Mouse (Mus musculus): ENCODE results near the gene Gm40193. TPM values are rescaled to one million over a fixed set of nuclear protein-coding genes. Genes with fewer than 3 reads are reported as not detected.

Gene Gm40193
- polyA plus RNA-seq, 1 experiment from 2014 or later = not detected

Other genes starting within 250 kb of the Gm40193 start
- gene Alox12e, start 210.3 kb downstream of the Gm40193 start, polyA plus RNA-seq (2015; fragmentation: Nextera tagmentation; extraction: Ambion mirVana) = not detected in 2 replicates
- 0.09 and 0.18 TPM in 2 replicates for gene Alox15, start 180.9 kb downstream of the Gm40193 start, polyA plus RNA-seq (2015; fragmentation: Nextera tagmentation; extraction: Ambion mirVana)
- 33.0 and 35.0 TPM in 2 replicates for gene Pelp1, start 122.9 kb downstream of the Gm40193 start, polyA plus RNA-seq (2015; fragmentation: Nextera tagmentation; extraction: Ambion mirVana)
- gene Arrb2, start 100.3 kb downstream of the Gm40193 start, polyA plus RNA-seq (2015; fragmentation: Nextera tagmentation; extraction: Ambion mirVana) = 52.6 and 58.9 TPM in 2 replicates
- 44.1 and 45.9 TPM in 2 replicates for gene Med11, start 81.0 kb downstream of the Gm40193 start, polyA plus RNA-seq (2015; fragmentation: Nextera tagmentation; extraction: Ambion mirVana)
- gene Zmynd15, start 73.5 kb downstream of the Gm40193 start, polyA plus RNA-seq (2015; fragmentation: Nextera tagmentation; extraction: Ambion mirVana) = 0.35 and 0.49 TPM in 2 replicates
- 1.7 and 2.6 TPM in 2 replicates for gene Cxcl16, start 73.0 kb downstream of the Gm40193 start, polyA plus RNA-seq (2015; fragmentation: Nextera tagmentation; extraction: Ambion mirVana)
- gene Tm4sf5, start 27.7 kb downstream of the Gm40193 start, polyA plus RNA-seq (2015; fragmentation: Nextera tagmentation; extraction: Ambion mirVana) = 6.1 and 6.2 TPM in 2 replicates
- gene Vmo1, start 18.3 kb downstream of the Gm40193 start, polyA plus RNA-seq (2015; fragmentation: Nextera tagmentation; extraction: Ambion mirVana) = 0.45 TPM in 1 of 2 replicates, not detected in the other
- 0.29 TPM in 1 of 2 replicates, not detected in the other for gene Gltpd2, start 13.7 kb downstream of the Gm40193 start, polyA plus RNA-seq (2015; fragmentation: Nextera tagmentation; extraction: Ambion mirVana)
- gene Psmb6, start 7.6 kb downstream of the Gm40193 start, polyA plus RNA-seq (2015; fragmentation: Nextera tagmentation; extraction: Ambion mirVana) = 719 and 737 TPM in 2 replicates
- gene Pld2, start 7.1 kb upstream of the Gm40193 start, polyA plus RNA-seq (2015; fragmentation: Nextera tagmentation; extraction: Ambion mirVana) = 17.9 and 19.6 TPM in 2 replicates
- 16.7 and 18.2 TPM in 2 replicates for gene Mink1, start 29.9 kb upstream of the Gm40193 start, polyA plus RNA-seq (2015; fragmentation: Nextera tagmentation; extraction: Ambion mirVana)
- gene 4930544D05Rik, start 82.9 kb upstream of the Gm40193 start, polyA plus RNA-seq (2015; fragmentation: Nextera tagmentation; extraction: Ambion mirVana) = not detected in 2 replicates
- gene Chrne, start 86.3 kb upstream of the Gm40193 start, polyA plus RNA-seq (2015; fragmentation: Nextera tagmentation; extraction: Ambion mirVana) = not detected in 2 replicates
- gene Gp1ba, start 106.2 kb upstream of the Gm40193 start, polyA plus RNA-seq (2015; fragmentation: Nextera tagmentation; extraction: Ambion mirVana) = 0.12 and 0.21 TPM in 2 replicates
- gene Rnf167, start 114.3 kb upstream of the Gm40193 start, polyA plus RNA-seq (2015; fragmentation: Nextera tagmentation; extraction: Ambion mirVana) = 105 TPM in 2 replicates
- gene Slc25a11, start 114.5 kb upstream of the Gm40193 start, polyA plus RNA-seq (2015; fragmentation: Nextera tagmentation; extraction: Ambion mirVana) = 171 and 174 TPM in 2 replicates
- 617 and 632 TPM in 2 replicates for gene Pfn1, start 121.7 kb upstream of the Gm40193 start, polyA plus RNA-seq (2015; fragmentation: Nextera tagmentation; extraction: Ambion mirVana)
- 6.0 and 8.1 TPM in 2 replicates for gene Eno3, start 124.3 kb upstream of the Gm40193 start, polyA plus RNA-seq (2015; fragmentation: Nextera tagmentation; extraction: Ambion mirVana)
- gene Spag7, start 136.5 kb upstream of the Gm40193 start, polyA plus RNA-seq (2015; fragmentation: Nextera tagmentation; extraction: Ambion mirVana) = 151 and 157 TPM in 2 replicates
- 22.1 and 22.4 TPM in 2 replicates for gene Camta2, start 155.2 kb upstream of the Gm40193 start, polyA plus RNA-seq (2015; fragmentation: Nextera tagmentation; extraction: Ambion mirVana)
- gene Inca1, start 167.2 kb upstream of the Gm40193 start, polyA plus RNA-seq (2015; fragmentation: Nextera tagmentation; extraction: Ambion mirVana) = 1.2 and 1.5 TPM in 2 replicates
- 1.3 and 1.5 TPM in 2 replicates for gene Kif1c, start 167.6 kb upstream of the Gm40193 start, polyA plus RNA-seq (2015; fragmentation: Nextera tagmentation; extraction: Ambion mirVana)
- gene Zfp3, start 231.3 kb upstream of the Gm40193 start, polyA plus RNA-seq (2015; fragmentation: Nextera tagmentation; extraction: Ambion mirVana) = 14.6 and 17.4 TPM in 2 replicates